Mouse (Mus musculus): Measurements from ENCODE around the gene Pigp. TPM values are rescaled to one million over a fixed set of nuclear protein-coding genes. Genes with fewer than 3 reads are reported as not detected.

Pigp gene
- polyA plus RNA-seq, 1 experiment from 2014 or later = 122 TPM

DNA sequence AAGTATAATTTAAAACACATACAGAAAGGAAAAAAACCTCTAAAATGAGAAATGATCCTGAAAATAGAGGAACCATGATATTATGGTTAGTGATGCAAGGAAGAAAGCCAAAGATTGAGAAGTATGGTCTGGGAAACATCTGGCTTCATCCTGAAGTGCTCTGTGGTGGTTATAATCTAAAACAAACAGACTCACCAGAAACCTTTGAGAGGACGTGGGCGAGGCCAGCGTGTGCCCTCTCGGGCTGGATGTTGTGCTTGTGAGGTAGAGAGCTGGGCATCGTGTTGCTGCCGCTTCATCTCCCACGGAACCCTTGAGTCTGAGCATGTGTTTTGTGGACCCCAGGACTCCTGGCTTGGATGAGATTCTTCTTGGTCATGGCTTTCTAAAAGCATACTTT lies 25.0 kb upstream of the Pigp start:
- Histone ChIP-seq H3K27me3 (replicated peaks; ENCODE audit: control insufficient read depth, insufficient read depth, low read length) (no peaks in the 10 kb centered on the region), H3K9ac (ENCODE audit: low read depth, low read length) (no peak overlapping the region), H3K36me3 (ENCODE audit: control insufficient read depth, insufficient read depth, low read length) (peaks cover 10% of the 10 kb centered on the region), H3K4me1 (ENCODE audit: control insufficient read depth, insufficient read depth, low read depth, low read length) (no peaks in the 10 kb centered on the region), H3K9me3 (ENCODE audit: control insufficient read depth, low read length) (no peaks in the 10 kb centered on the region), H3K4me2 (ENCODE audit: low read length) (no peak overlapping the region), H3K4me3 (ENCODE audit: low read length) (no peak overlapping the region), H3K27ac (ENCODE audit: low read depth, low read length) (no peak overlapping the region)
- WGBS = 71% methylated on average over 7 of the region's 7 CpGs
- no peak for ATAC-seq

DNA sequence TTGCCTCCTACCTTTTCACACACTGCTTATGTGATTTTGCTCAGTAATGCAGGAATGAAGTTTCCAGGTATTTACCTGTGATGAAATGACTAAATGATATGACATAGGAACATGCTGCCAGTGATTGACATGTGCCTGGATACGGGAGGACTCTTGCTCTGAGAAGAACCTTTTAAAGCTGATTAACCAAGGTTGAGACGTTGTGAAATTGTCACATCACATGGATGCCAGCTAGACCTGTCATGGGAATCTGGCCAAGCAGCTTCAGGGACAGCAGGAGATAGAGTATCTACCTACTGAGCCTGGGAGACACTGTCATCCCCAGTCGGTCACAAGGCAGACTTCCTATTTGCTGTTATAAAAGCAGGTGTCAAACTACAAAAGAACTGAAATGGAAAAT lies 23.4 kb upstream of the Pigp start:
- Histone ChIP-seq H3K4me2 (ENCODE audit: low read length) (no peak overlapping the region), H3K9me3 (ENCODE audit: control insufficient read depth, low read length) (no peaks in the 10 kb centered on the region), H3K36me3 (ENCODE audit: control insufficient read depth, insufficient read depth, low read length) (peaks cover 10% of the 10 kb centered on the region), H3K27ac (ENCODE audit: low read depth, low read length) (no peak overlapping the region), H3K4me1 (ENCODE audit: control insufficient read depth, insufficient read depth, low read depth, low read length) (no peaks in the 10 kb centered on the region), H3K27me3 (replicated peaks; ENCODE audit: control insufficient read depth, insufficient read depth, low read length) (no peaks in the 10 kb centered on the region), H3K9ac (ENCODE audit: low read depth, low read length) (no peak overlapping the region), H3K4me3 (ENCODE audit: low read length) (no peak overlapping the region)
- WGBS = 80% methylated on average over 3 of the region's 3 CpGs
- ATAC-seq = no peak

DNA sequence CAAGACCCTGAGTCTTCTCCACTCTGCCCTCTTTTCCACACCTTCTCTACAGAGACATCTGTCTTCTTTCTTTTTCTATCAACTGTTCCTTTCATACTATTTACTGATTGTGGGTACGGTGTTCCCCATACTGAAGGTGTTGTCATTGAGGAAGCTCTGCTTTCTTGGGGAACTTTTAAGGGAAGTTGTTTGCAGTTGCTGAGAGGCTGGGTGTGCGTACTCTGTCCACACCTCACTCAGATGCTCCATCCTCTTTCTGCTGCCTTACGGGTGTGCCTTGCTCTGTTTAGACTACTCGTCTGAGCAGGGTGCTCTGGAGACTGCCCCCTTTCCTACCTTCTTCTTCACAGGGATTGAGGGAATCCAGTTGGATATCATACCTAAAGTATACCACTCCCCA lies 20.7 kb upstream of the Pigp start:
- 0 out of 2 replicates have a peak, but pooled peaks have one; percentile 19 for ATAC-seq

DNA sequence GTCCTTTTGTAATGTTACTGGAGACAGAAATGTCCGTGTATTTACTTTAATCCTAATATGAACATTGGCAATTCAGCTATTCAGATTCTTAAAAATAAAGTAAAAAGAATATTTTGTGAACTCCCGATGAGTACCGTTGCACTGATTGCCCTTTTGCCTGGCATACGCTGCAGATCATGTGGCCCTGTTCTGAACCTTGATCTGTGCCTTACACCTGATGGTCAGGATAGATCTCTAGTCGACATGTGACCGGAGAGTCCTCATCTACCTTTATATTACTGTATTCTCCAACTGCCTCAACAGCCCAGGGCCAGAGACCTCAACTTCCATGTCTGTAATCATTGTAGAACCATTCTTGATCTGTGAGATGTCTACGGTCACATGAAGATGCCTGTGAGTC lies 16.0 kb upstream of the Pigp start:
- Histone ChIP-seq H3K36me3 (ENCODE audit: control insufficient read depth, insufficient read depth, low read length) (no peaks in the 10 kb centered on the region), H3K9ac (ENCODE audit: low read depth, low read length) (no peak overlapping the region), H3K9me3 (ENCODE audit: control insufficient read depth, low read length) (no peaks in the 10 kb centered on the region), H3K4me1 (ENCODE audit: control insufficient read depth, insufficient read depth, low read depth, low read length) (no peaks in the 10 kb centered on the region), H3K4me3 (ENCODE audit: low read length) (no peak overlapping the region), H3K27me3 (replicated peaks; ENCODE audit: control insufficient read depth, insufficient read depth, low read length) (no peaks in the 10 kb centered on the region), H3K4me2 (ENCODE audit: low read length) (no peak overlapping the region), H3K27ac (ENCODE audit: low read depth, low read length) (no peak overlapping the region)
- 92% methylated on average over 7 of the region's 7 CpGs for WGBS
- ATAC-seq = no peak

More for the DNA sequence above, 20.7 kb upstream of the Pigp start:
- H3K4me1 ChIP-seq (ENCODE audit: control insufficient read depth, insufficient read depth, low read depth, low read length) = no peaks in the 10 kb centered on the region
- no peaks in the 10 kb centered on the region for H3K9me3 ChIP-seq (ENCODE audit: control insufficient read depth, low read length)
- H3K4me3 ChIP-seq (ENCODE audit: low read length) = no peak overlapping the region
- no peak overlapping the region for H3K4me2 ChIP-seq (ENCODE audit: low read length)
- H3K9ac ChIP-seq (ENCODE audit: low read depth, low read length) = no peak overlapping the region
- peaks cover 10% of the 10 kb centered on the region for H3K36me3 ChIP-seq (ENCODE audit: control insufficient read depth, insufficient read depth, low read length)
- no peak overlapping the region for H3K27ac ChIP-seq (ENCODE audit: low read depth, low read length)
- H3K27me3 ChIP-seq (replicated peaks; ENCODE audit: control insufficient read depth, insufficient read depth, low read length) = no peaks in the 10 kb centered on the region
- 95% methylated on average over 4 of the region's 4 CpGs for WGBS

DNA sequence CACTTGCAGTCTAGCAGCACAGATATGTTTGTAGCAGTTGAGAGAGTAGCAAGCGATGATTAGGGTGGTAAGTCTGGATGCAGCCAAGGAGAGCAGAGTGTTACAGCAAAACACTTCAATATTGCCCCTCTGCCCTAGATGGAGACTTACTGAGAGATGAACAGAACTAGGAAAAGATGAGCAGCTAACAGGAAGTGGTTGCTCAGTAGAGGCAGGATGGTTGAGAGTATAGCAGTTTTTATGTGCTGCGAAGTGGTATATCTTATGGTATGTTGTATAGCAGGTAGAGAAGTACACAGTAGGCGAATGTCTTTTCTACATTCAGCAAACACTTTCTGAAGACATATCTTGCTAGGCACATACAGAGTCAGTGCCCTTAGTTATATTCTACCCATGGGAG lies 11.6 kb upstream of the Pigp start:
- H3K9me3 ChIP-seq (ENCODE audit: control insufficient read depth, low read length) = no peaks in the 10 kb centered on the region
- H3K27ac ChIP-seq (ENCODE audit: low read depth, low read length) = no peak overlapping the region
- H3K9ac ChIP-seq (ENCODE audit: low read depth, low read length) = no peak overlapping the region
- no peaks in the 10 kb centered on the region; the same call in 1 of the 2 replicates for H3K4me1 ChIP-seq (ENCODE audit: control insufficient read depth, insufficient read depth, low read depth, low read length)
- H3K4me3 ChIP-seq (ENCODE audit: low read length) = no peak overlapping the region
- 95% methylated on average over 3 of the region's 3 CpGs for WGBS
- no peaks in the 10 kb centered on the region for H3K27me3 ChIP-seq (replicated peaks; ENCODE audit: control insufficient read depth, insufficient read depth, low read length)
- no peak overlapping the region for H3K4me2 ChIP-seq (ENCODE audit: low read length)
- no peaks in the 10 kb centered on the region for H3K36me3 ChIP-seq (ENCODE audit: control insufficient read depth, insufficient read depth, low read length)
- no peak for ATAC-seq

DNA sequence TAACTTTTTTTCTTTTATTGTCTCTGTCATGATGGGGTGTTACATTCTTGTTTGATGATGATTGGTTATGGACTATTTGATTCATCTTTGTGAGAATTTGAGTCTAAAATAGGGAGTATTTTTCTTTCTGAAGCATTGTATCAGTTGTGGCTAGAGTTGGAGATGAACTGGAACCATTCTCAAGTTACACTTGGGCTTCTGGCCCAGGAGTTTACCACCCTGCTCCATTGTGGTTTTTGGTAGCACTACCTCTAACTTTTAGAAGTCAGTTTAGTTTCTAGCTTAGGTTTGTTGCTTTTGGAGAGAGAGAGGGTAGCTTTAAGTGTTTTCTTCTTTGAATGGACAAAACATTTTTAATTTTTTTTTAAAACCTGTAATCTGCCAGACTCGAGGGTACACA lies 7.7 kb upstream of the Pigp start:
- no peak overlapping the region for H3K4me3 ChIP-seq (ENCODE audit: low read length)
- peaks cover 6% of the 10 kb centered on the region; the same call in 1 of the 2 replicates for H3K4me1 ChIP-seq (ENCODE audit: control insufficient read depth, insufficient read depth, low read depth, low read length)
- H3K27me3 ChIP-seq (replicated peaks; ENCODE audit: control insufficient read depth, insufficient read depth, low read length) = no peaks in the 10 kb centered on the region
- 83% methylated on average over 1 of the region's 1 CpGs for WGBS
- no peaks in the 10 kb centered on the region for H3K9me3 ChIP-seq (ENCODE audit: control insufficient read depth, low read length)
- no peak overlapping the region for H3K9ac ChIP-seq (ENCODE audit: low read depth, low read length)
- no peak overlapping the region for H3K27ac ChIP-seq (ENCODE audit: low read depth, low read length)
- no peaks in the 10 kb centered on the region for H3K36me3 ChIP-seq (ENCODE audit: control insufficient read depth, insufficient read depth, low read length)
- H3K4me2 ChIP-seq (ENCODE audit: low read length) = no peak overlapping the region
- ATAC-seq = no peak

DNA sequence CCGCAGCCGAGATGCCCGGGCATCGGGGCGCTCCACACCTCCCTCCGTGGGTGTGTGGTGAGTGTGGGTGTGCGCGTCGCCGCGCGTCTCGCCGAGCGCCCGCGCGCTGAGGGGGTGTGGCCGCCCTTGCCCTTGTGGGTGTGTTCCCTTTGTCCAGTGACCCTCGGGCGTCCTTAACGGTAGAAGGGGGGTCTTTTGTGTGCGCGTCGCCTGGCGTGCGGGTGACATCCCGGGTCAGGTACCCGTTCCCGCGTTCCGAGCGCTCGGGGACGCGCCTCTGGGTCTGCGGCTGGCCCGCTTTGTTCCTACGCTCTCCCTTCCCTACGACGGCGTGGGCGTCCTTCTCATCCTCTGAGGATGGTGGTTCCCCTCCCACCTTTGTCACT lies 734 bp downstream of the Pigp start:
- WGBS = under 1% methylated on average over 39 of the region's 43 CpGs

DNA sequence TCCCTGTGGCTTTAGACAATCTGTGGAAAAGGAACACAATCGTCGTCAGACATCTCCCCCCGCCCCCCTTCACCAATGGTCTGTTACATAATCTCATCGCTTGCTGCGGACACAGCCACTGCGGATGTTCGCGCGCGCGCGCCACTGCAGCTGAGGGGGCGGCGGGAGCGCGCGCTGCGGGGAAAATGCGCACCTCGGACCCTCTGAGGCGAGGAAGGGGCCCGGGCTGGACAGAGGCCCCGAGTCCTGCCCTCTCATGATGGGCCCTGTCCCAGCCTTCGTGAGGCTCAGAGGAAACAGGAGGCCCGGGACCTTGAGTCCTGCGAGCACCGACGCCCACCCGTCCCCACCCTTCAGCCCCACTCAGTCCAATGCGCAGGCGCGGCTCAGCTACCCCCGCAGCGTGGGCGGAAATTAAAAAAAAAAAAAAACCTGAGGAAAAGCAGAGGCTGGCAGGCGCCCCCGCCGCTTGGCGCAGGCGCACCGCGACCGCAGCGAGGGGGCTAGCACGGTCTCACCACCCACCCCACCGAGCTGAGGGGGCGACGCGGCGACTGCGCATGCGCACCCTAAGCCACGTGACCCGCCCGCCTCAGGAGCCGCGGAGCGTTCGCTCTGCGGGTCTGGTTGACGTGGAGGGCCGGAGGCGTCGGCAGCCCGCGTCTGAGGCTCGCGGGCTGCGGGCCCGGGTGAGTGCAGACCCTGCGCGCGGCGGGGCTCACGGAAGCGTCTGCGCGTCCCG lies 1.3 kb downstream of the Pigp start, which contains the start of gene Ttc3:
Gene Ttc3 (plus strand): TSS at position 446 of the 742 bp plus-strand sequence.
- WGBS = under 1% methylated on average over 73 of the region's 79 CpGs
- Histone ChIP-seq H3K4me1 (ENCODE audit: control insufficient read depth, insufficient read depth, low read depth, low read length) (peaks cover 33% of the 10 kb centered on the region), H3K27me3 (replicated peaks; ENCODE audit: control insufficient read depth, insufficient read depth, low read length) (no peaks in the 10 kb centered on the region), H3K36me3 (ENCODE audit: control insufficient read depth, insufficient read depth, low read length) (no peaks in the 10 kb centered on the region), H3K4me2 (ENCODE audit: low read length) (peak within 1 kb of the TSS; percentile 82), H3K9ac (ENCODE audit: low read depth, low read length) (peak within 1 kb of the TSS; percentile 100), H3K4me3 (ENCODE audit: low read length) (peak within 1 kb of the TSS; percentile 89), H3K9me3 (ENCODE audit: control insufficient read depth, low read length) (no peaks in the 10 kb centered on the region), H3K27ac (ENCODE audit: low read depth, low read length) (peak within 1 kb of the TSS; percentile 100)
- peak; percentile 81 for ATAC-seq

More for the DNA sequence above, 734 bp downstream of the Pigp start:
- peak; percentile 64 for ATAC-seq
- Histone ChIP-seq H3K4me2 (ENCODE audit: low read length) (peak overlapping the region; percentile 48), H3K27ac (ENCODE audit: low read depth, low read length) (peak overlapping the region; percentile 100), H3K4me3 (ENCODE audit: low read length) (peak overlapping the region; percentile 89), H3K4me1 (ENCODE audit: control insufficient read depth, insufficient read depth, low read depth, low read length) (peaks cover 33% of the 10 kb centered on the region), H3K36me3 (ENCODE audit: control insufficient read depth, insufficient read depth, low read length) (no peaks in the 10 kb centered on the region), H3K27me3 (replicated peaks; ENCODE audit: control insufficient read depth, insufficient read depth, low read length) (no peaks in the 10 kb centered on the region), H3K9ac (ENCODE audit: low read depth, low read length) (peak overlapping the region; percentile 100), H3K9me3 (ENCODE audit: control insufficient read depth, low read length) (no peaks in the 10 kb centered on the region)

DNA sequence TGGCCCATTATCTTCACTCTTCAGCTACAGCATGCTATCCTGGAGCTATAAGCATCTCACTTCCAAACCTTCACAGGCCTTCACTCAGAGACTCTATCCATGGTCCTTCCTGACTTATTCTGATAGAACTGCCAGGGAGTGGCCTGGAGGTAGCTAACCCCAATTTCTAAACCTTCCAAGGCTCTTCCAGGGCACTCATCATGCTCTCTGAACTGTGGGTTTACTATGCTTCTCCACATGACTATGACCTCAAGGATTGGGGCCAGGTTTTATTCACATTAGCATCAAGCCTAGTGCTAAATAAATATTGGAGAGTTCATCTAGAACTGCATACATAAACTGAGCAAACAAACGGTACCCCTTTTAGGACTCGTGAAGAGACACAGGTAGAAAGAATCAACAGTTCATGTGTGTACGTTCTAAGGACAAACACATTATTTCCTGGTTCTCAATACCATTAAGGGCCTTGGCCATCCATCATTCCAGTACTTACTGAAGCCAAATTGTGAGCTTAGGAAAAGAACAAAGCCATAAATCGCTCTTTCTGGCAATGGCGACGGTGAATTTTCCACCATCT lies 2.0 kb downstream of the Pigp start:
- Histone ChIP-seq H3K9me3 (ENCODE audit: control insufficient read depth, low read length) (no peaks in the 10 kb centered on the region), H3K36me3 (ENCODE audit: control insufficient read depth, insufficient read depth, low read length) (no peaks in the 10 kb centered on the region; the same call in 1 of the 2 replicates), H3K4me2 (ENCODE audit: low read length) (peak overlapping the region; percentile 82), H3K27me3 (replicated peaks; ENCODE audit: control insufficient read depth, insufficient read depth, low read length) (no peaks in the 10 kb centered on the region), H3K27ac (ENCODE audit: low read depth, low read length) (peak overlapping the region; percentile 100), H3K9ac (ENCODE audit: low read depth, low read length) (peak overlapping the region; percentile 96), H3K4me3 (ENCODE audit: low read length) (peak overlapping the region; percentile 89), H3K4me1 (ENCODE audit: control insufficient read depth, insufficient read depth, low read depth, low read length) (peaks cover 30% of the 10 kb centered on the region)
- peak; percentile 1 for ATAC-seq
- 9% methylated on average over 6 of the region's 6 CpGs for WGBS
